Mouse (Mus musculus) heart, postnatal 0 days (tissue): Measurements from ENCODE around the gene Brwd1.

Source experiments
- CTCF ChIP-seq: IDR thresholded peaks from 2 replicates; pipeline ENCODE4 v1.5.1; 2016; ENCODE audit warnings: antibody characterized with exemption, control low read depth, low read depth
- EP300 ChIP-seq: IDR thresholded peaks from 2 replicates; pipeline ENCODE4 v1.6.1; 2016; ENCODE audit warnings: antibody characterized with exemption, low read depth

- TF ChIP-seq CTCF = peak; percentile 94
- no peak for TF ChIP-seq EP300
Observed at GRCm38 (mm10) chr16:95945389-95946311, 136.7 kb downstream of the Brwd1 start.
